Mouse (Mus musculus) embryonic facial prominence, embryonic 10.5 days (tissue): ENCODE measurements around the gene Acvr2a. TPM values are rescaled to one million over a fixed set of nuclear protein-coding genes. Genes with fewer than 3 reads are reported as not detected.

Source experiments
- DNase-seq: peaks from one replicate; pipeline ENCODE4 v3.0.0-alpha.2; 2017; ENCODE audit warnings: low spot score
- H3K27ac ChIP-seq: fragments of 300-500 bp; sonication (generic); replicated peaks from 2 replicates; pipeline ENCODE4 v1.5.1; 2016; ENCODE audit warnings: mild to moderate bottlenecking
- H3K27me3 ChIP-seq: fragments of 300-500 bp; sonication (generic); replicated peaks from 2 replicates; pipeline ENCODE4 v1.6.1; 2016; ENCODE audit warnings: low read depth, mild to moderate bottlenecking; ENCODE audit not compliant: poor library complexity, severe bottlenecking
- H3K36me3 ChIP-seq: fragments of 300-500 bp; sonication (generic); replicated peaks from 2 replicates; pipeline ENCODE4 v1.6.1; 2016; ENCODE audit warnings: mild to moderate bottlenecking, moderate library complexity
- H3K4me1 ChIP-seq: fragments of 300-500 bp; sonication (generic); 2 replicates; pipeline ENCODE4 v1.6.1; 2016
- H3K4me3 ChIP-seq: fragments of 300-500 bp; sonication (generic); 2 replicates; pipeline ENCODE4 v1.5.1; 2016; ENCODE audit warnings: mild to moderate bottlenecking, moderate library complexity
- H3K9me3 ChIP-seq: fragments of 300-500 bp; sonication (generic); 2 replicates; pipeline ENCODE4 v1.6.1; 2016; ENCODE audit warnings: mild to moderate bottlenecking
- WGBS: fragments of 180-500 bp; shearing (Covaris S2); methylation state at CpG from one replicate; pipeline ENCODE4 v1.1.7; 2016; 5-methylcytosine and 5-hydroxymethylcytosine counted together
- polyA plus RNA-seq: library from polyadenylated mRNA; unstranded; fragments of >200 nt; fragmentation: Nextera tagmentation; extraction: Ambion mirVana; gene quantifications from 2 replicates; pipeline ENCODE4 v1.2.1, GENCODE M21; 2016

Gene Acvr2a
- polyA plus RNA-seq, 1 experiment from 2014 or later, result 21.2 TPM

DNA sequence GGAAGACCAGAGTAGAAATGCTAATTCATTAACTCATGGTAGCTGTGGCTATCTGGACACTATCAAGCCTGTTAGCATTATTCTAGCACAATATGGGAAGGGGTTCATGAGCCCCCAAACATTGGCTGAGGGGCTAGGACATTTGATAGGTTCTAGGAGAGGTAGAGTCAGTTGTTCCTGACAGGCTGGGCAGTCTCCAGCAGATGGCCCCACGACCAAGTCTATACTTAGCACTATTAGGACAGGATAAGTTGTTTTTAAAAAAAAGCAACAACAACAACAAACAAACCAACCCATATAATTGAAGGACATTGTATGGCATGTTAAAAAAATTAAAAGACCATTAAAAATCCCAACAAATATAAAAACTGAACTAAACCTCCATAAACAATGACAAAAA is 100.3 kb downstream of the Acvr2a start:
- no peak for DNase-seq
- peaks cover 69% of the 10 kb centered on the region for H3K36me3 ChIP-seq

GRCm38 (mm10) chr2:48915832-48916231 is 101.9 kb downstream of the Acvr2a start:
- Histone ChIP-seq H3K9me3 (no peaks in the 10 kb centered on the region), H3K27me3 (no peaks in the 10 kb centered on the region), H3K4me3 (no peak overlapping the region), H3K4me1 (no peaks in the 10 kb centered on the region), H3K27ac (no peak overlapping the region), H3K36me3 (peaks cover 85% of the 10 kb centered on the region)
- DNase-seq, result no peak

More for the DNA sequence above, 100.3 kb downstream of the Acvr2a start:
- 78% methylated on average over 1 of the region's 1 CpGs for WGBS
- Histone ChIP-seq H3K9me3 (no peaks in the 10 kb centered on the region), H3K4me1 (no peaks in the 10 kb centered on the region), H3K27ac (no peak overlapping the region), H3K27me3 (no peaks in the 10 kb centered on the region), H3K4me3 (no peak overlapping the region)

- H3K36me3 ChIP-seq, result peaks cover 80% of the 10 kb centered on the region
- no peak overlapping the region for H3K4me3 ChIP-seq
- whole genome bisulfite sequencing, result 90% methylated on average over 2 of the region's 2 CpGs
- no peaks in the 10 kb centered on the region for H3K4me1 ChIP-seq
- DNase-seq, result no peak
- no peaks in the 10 kb centered on the region for H3K27me3 ChIP-seq
- no peaks in the 10 kb centered on the region for H3K9me3 ChIP-seq
- H3K27ac ChIP-seq, result no peak overlapping the region
These were observed 121.1 kb downstream of the Acvr2a start for GRCm38 (mm10) chr2:48935058-48935457.

- no peaks in the 10 kb centered on the region for H3K36me3 ChIP-seq
- H3K9me3 ChIP-seq, result no peaks in the 10 kb centered on the region
- H3K27ac ChIP-seq, result no peak overlapping the region
- H3K4me3 ChIP-seq, result peak overlapping the region; percentile 72
- DNase-seq, result peak; percentile 30
- H3K27me3 ChIP-seq, result no peaks in the 10 kb centered on the region
- H3K4me1 ChIP-seq, result peaks cover 11% of the 10 kb centered on the region
- 58% methylated on average over 3 of the region's 3 CpGs for WGBS
These were observed 133.9 kb downstream of the Acvr2a start for GRCm38 (mm10) chr2:48947761-48948160.

GRCm38 (mm10) chr2:48948841-48949584 is 135.1 kb downstream of the Acvr2a start, which contains the start of gene Mbd5:
Gene Mbd5, plus strand, starts transcription at chr2:48949508.
- Histone ChIP-seq H3K4me3 (peak within 1 kb of the TSS; percentile 72), H3K27ac (peak within 1 kb of the TSS; percentile 94), H3K27me3 (no peaks in the 10 kb centered on the region), H3K9me3 (no peaks in the 10 kb centered on the region), H3K36me3 (no peaks in the 10 kb centered on the region), H3K4me1 (peaks cover 11% of the 10 kb centered on the region)
- DNase-seq, result peak; percentile 100
- 1% methylated on average over 49 of the region's 49 CpGs for WGBS

- WGBS, result 2% methylated on average over 9 of the region's 9 CpGs
These were observed 135.9 kb downstream of the Acvr2a start for GRCm38 (mm10) chr2:48949743-48950251.

DNA sequence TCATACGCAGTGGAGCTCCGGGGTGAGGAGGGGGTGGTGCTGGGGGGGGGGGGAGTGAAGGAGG is 136.2 kb downstream of the Acvr2a start, which contains the start of gene Orc4:
Gene Orc4, minus strand, starts transcription at position 26 of the 64 bp plus-strand sequence.
- H3K4me1 ChIP-seq, result peaks cover 11% of the 10 kb centered on the region
- no peaks in the 10 kb centered on the region for H3K36me3 ChIP-seq
- peak within 1 kb of the TSS; percentile 94 for H3K27ac ChIP-seq
- no peak for DNase-seq
- H3K4me3 ChIP-seq, result peak within 1 kb of the TSS; percentile 72
- 0% methylated on average over 2 of the region's 2 CpGs for WGBS
- H3K9me3 ChIP-seq, result no peaks in the 10 kb centered on the region
- no peaks in the 10 kb centered on the region for H3K27me3 ChIP-seq

More at GRCm38 (mm10) chr2:48949743-48950251, 135.9 kb downstream of the Acvr2a start:
- H3K9me3 ChIP-seq, result no peaks in the 10 kb centered on the region
- H3K4me3 ChIP-seq, result peak overlapping the region; percentile 72
- no peaks in the 10 kb centered on the region for H3K36me3 ChIP-seq
- peaks cover 11% of the 10 kb centered on the region for H3K4me1 ChIP-seq
- H3K27me3 ChIP-seq, result no peaks in the 10 kb centered on the region
- peak overlapping the region; percentile 94 for H3K27ac ChIP-seq
- DNase-seq, result no peak

- H3K27ac ChIP-seq, result peak overlapping the region; percentile 94
- no peaks in the 10 kb centered on the region for H3K27me3 ChIP-seq
- peak overlapping the region; percentile 72 for H3K4me3 ChIP-seq
- H3K4me1 ChIP-seq, result peaks cover 11% of the 10 kb centered on the region
- H3K36me3 ChIP-seq, result no peaks in the 10 kb centered on the region
- H3K9me3 ChIP-seq, result no peaks in the 10 kb centered on the region
- 11% methylated on average over 6 of the region's 6 CpGs for WGBS
- no peak for DNase-seq
These were observed 136.5 kb downstream of the Acvr2a start for GRCm38 (mm10) chr2:48950316-48950880.

Other genes starting within 250 kb of the Acvr2a start
- 24.1 and 24.6 TPM in 2 replicates for gene Mbd5, start 135.4 kb downstream of the Acvr2a start, polyA plus RNA-seq
- gene Orc4, start 136.2 kb downstream of the Acvr2a start, polyA plus RNA-seq, result 124 TPM in 2 replicates